Mouse (Mus musculus) spleen, postnatal 4 days (tissue): Measurements from ENCODE around the gene Ntm.

ENCODE experiments used
- DNase-seq, 2 experiments: peaks; one replicate each; pipeline ENCODE4 v3.0.0; 2022; ENCODE audit warnings: low spot score in 2 of 2

Gene Ntm

DNA sequence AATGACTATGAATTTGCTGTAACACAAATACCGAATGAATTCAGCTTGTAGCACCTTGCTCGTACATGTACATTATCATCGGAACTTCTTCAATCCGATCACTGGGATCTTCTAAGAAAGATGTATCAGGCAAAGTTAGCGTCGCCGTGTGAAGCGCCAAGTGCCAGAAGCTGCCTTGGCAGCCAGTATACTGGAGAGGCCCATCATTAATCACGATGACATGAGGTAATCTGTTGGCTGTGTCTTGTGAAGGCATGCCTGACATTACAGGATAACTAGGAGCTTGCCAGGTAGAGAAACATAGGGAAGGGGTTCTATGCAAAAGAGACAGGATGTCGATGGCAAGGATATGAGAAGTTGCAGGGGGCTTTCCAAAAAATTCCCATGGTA lies 376.6 kb downstream of the Ntm start:
- no peak for DNase-seq

DNA sequence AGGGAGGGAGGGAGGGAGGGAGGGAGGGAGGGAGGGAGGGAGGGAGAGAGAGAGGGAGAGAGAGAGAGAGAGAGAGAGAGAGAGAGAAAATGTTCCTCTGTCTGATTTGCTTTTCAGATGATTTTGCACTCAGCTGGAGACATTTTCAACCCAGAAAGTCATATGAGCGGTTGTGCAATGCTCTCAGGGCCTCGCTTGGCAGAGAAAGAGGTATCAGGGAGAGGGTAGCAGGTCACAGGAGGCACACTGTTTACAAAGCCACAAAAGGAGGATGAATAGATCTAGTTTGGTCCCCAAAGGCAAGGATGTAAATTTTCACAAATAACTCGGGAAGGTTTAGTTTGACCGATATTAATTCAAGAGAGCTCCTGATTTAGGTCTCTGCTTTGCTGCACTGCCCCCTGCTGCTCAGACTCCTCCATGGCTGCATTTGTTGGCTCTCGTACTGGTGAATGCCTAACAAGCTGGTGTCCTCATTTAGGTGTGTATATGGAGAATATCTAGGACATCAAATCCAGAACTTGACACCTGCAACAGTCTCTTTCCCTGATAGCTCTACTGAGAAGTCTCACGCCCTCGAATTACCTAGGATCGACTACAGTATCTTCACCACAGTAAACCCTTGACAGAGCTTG lies 377.1 kb downstream of the Ntm start:
- no peak for DNase-seq

DNA sequence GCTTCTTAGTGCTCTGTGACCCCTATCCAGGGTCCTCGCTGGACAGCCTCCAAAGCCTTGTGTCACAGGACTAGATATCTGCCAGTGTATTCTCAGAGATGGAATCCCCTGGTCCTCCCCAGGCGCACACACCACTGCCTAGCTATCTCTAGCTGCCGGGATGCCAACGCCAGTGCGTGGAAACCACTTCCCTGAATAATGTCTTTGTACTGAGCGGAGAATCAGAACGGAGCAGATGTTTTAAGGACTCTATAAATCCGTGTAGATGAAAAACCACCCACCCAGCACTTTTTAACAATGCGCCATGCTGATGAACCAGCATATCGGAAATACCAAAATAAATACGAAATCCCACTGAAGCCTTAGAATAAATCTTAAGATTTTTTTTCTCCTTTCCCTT lies 384.7 kb downstream of the Ntm start:
- no peak for DNase-seq

DNA sequence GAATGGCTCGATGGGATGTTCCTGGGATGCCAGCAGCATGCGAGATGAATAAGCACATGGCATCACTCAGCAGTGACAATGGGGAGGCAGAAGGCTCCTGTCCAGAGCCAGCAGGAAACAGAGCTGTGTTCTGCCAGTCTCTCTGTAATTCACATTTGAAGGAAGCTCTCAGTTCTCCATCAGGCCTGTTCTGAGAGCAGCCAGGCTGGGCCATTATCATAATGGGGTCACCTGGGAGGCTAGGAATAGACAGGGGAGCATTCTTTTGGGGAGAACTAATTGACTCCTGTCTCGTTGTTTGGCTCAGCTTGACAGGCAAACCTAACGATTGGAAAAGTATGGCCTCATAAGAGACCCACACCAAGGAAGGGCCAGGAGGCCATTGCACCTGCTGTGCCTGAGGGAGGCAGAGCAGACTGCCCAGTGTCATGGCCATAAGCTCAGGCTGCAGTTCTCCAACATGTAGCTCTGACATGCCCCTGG lies 386.8 kb downstream of the Ntm start:
- no peak for DNase-seq

DNA sequence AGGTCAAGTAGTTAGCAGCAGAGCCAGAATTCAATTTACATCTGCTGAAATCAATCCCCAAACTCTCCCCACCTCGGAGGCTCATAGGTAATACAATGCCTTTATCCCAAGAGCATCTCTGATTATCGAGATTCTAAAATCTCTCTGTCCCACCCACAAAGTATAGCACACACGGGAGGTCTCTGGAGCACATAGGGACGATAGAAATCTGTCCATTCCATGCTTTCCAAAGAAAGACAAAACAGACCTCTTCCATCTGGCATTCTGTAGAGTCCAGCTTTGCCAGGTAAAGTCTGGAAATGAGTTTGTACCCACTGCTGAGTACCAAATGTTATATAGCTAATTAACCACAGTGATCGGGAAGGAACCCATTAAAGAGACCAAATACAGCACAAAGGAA lies 388.4 kb downstream of the Ntm start:
- DNase-seq: no peak

DNA sequence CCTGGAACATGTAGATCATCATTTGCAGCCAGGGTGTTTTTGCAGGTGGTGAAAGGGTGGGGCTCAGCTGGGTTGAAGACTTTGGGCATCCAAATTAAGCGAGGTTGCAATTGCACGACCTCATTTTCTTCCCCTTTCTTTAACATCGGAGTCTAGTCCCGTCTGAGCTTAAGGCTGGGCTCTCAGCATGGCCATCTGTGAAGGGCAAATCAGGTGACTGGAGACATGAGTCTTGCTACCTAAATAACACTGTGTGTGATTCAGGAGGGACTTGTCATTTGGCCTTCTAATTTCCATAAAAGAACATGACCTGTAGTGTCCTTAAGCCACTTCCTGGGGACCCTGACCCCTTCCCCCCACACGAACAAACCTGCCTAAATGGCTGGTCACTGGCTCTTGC lies 394.4 kb downstream of the Ntm start:
- DNase-seq: no peak

DNA sequence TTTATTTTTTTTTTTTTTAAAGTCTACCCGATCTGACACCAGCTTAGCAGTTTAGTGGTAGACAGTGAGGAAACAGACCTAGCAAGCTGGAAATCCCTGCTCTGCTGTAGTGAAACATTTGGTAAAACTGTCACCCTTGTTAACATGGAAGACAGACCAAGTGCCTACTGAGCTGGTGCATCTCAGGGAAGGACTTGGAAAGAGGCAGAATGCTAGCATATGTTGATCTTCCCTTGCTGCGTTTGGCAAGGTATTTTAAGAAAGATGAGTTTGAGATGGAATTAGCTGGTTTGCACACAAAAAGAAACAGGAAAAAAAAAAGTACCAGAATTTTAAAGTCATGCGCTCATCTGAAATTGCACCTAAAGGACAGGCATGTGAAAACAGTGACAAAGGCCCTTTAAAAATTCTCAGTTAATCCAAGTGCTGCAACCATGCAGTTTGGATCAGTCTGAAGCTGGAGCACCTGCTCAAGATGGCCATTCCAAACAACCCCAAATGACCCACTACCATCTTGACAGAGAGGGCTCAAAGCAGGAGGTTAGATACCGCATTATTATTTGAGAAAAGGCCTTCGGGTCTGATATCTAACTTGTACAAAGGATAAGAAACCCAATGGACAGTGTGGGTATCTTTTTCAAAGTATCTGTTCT lies 400.4 kb downstream of the Ntm start:
- no peak for DNase-seq

DNA sequence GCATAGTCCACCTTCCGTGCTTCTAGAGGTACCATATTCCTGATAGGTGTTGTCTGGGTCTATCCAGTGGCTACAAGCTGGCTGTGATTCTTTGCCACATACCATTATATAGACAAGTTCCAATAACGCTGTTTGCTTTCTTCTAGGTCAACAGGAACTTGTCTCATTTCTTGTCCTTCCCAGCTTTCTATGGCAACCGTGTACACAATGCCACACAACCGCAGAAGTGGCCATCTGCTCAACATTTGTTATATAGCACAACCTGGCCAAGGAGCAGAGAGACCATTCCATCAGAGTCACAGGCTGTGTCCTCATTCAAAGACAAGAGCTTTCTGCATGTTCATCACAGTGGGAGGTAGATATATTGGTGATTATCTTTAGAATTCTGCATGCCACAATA lies 404.0 kb downstream of the Ntm start:
- no peak for DNase-seq

DNA sequence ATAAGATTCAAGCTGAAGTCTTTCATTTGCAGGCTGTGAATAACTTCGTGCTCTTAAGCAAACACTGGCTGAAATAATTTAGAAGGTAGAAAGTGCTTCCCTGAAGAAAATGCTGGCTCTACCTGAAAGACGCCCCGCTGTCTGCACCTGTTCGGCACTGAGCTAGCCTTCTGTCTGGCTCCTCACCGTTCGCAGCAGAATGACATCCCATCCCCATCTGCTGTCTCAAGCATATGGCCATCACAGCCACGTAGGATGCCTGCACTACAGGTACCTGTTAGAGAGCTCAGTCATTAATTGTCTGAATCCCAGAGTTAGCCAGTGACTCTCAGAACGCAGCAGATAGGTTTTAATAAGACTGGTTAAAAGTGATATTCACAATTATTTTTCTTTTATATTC lies 412.4 kb downstream of the Ntm start:
- DNase-seq: no peak

DNA sequence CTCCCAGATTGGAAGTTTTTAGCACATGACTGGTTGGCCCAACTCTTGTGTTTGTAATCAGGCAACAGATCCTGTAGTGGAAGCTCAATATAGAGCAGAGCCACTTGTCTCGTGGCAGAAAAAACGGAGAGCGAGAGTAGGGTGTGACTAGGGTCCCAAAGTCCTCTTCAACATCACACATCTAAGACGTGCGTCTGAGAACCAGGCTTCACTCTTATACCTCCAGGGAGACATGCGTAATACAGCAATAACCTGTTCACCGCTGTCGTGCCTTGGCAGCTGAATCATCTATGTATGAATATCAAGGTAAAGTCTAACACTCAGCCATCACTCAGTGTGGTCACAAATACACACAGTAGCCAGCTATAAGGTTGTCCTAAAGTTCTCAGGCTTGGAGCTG lies 412.8 kb downstream of the Ntm start:
- no peak for DNase-seq

DNA sequence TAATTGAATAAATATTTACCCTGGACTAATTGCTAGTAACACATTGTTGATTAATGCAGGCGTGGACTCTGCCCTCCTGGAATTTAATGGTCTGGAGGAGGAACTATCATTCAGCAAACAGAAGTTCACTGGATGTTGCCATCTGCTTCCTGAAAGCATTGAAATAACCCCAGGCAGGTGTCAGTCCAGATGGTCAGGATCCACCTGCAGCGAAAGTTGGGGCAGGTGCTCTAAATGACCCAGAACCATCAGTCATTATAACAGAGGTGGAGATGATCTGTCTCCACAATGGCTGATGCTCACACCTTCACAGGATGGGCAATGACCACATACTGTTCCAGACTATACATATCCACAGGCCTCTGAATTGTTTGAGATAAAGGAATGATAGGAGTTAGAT lies 426.5 kb downstream of the Ntm start:
- no peak for DNase-seq

DNA sequence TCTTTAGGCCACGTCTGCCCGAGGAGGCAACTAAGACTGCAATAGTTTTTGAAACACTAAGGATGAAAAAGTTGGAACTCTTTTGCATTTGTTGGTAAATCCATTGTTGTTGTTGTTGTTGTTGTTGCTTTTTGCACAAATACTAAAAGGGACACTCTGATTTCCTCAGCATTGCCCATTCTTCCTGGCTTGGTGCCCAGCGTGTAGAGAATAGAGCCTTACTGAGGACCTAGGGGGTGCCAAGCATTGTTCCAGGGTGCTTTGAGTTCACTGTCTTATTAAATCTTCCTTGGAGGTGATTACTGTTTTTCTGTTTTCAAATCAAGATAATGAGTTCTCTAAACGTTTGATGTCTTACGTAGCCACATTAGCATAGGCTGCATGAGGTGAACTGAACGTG lies 428.2 kb downstream of the Ntm start:
- DNase-seq: no peak

DNA sequence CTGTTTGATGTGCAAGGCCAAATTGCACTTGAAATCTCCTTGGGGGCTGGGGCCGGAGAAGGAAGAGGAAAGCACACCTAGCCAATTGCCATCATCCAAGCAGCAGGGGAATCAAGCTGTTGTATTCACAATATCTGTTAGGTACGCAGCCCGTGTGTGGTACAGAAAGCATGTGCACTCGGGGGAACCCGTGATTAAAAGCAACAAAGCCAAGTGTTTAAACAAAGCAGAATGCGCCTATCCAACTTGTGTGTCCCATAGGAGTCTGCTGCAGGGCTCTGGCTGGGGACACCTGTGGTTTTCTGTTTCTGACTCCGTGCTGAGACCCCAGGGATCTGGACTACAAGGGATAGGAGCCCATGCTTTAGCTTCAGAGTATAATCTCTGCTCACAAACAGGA lies 428.6 kb downstream of the Ntm start:
- no peak for DNase-seq

DNA sequence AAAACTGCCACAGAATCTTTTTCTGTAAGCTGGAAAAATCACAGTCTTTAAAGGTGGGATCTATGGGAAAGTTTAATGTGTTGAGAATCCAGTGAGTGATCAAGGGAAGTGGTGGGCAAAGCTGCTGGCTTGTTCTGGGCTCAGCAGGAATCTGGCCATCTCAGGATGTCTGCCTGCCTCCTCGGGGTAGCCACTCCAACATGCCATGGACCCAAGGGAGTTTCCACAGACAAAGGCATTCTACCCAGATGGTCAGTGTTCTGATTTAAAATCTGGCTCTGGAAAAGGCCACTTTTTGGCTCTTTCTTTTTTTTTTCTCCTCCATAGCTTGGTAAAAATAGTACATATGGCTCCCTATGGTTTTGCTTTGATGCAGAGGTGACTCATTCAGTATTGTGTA lies 429.4 kb downstream of the Ntm start:
- DNase-seq: no peak

DNA sequence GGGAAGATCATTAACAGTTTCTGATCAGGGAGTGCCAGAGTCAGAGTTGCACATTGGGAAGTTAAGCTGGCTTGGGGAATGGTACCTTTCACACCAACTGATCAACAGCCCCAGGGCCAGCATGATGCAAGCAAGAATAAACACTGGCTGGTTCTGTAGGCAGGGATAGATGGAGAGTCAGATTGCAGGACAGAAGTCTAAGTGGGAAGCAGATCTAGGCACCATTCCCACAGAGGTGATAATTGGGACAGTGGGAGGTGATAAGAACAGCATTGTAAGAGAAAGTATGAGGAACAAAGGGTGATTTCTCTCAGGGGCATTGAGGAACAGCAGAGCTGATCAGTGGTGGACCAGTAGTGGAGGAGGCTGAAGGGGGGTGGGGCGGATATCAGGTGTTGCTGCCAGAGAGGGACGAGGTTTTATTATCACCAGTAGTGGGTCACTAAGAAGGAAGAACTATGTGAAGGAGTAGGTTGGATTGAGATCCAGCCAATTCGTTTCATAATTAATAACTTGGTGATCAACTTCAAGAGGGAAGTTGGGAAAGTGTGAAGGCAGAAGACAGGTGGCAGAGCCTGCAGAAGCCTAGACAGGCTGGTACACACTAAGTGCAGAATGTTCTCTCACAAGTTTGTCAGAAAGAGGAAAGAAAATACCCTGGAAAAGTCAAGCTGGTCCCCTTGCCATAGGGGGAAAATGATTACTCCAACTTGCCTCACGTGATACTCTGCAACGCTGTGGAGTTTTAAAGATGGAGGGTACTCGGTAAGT lies 431.6 kb downstream of the Ntm start:
- DNase-seq: no peak

DNA sequence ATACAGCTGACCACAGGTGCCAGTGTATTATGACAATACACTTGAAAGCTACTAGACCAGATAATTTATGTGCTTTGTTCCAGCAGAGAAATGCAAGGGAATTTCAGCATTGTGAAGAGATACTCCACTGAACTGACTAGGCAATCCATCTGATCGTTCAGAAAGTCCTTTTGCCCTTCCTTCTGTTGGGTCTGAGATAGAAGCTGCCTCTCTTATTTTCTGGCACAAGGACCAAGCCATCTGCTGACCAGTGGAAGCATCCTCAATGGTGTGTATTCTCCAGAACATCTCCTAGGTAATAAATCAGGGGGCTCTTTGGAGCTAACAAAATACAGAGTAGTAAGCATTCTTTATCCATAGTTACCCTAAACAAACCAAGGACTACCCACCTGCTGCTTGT lies 438.8 kb downstream of the Ntm start:
- DNase-seq: no peak

DNA sequence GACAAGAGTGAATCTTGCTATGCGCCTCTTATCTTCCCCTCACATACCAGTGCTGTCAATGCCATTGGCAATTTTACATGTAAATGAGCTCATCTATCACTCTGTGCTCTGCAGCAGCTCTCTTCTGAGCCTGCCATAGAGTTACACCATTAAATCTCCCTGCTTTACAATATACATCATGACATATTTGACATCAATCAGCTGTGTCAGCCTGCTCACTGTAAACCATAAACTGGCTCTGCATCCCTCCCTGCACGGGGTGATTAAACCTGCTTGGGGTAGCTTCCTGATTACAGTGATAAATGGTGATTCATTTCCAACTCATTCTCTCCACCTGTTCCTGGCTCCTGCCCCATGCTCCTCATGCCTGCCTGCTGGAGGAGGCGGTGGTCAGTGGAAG lies 439.7 kb downstream of the Ntm start:
- DNase-seq: no peak

DNA sequence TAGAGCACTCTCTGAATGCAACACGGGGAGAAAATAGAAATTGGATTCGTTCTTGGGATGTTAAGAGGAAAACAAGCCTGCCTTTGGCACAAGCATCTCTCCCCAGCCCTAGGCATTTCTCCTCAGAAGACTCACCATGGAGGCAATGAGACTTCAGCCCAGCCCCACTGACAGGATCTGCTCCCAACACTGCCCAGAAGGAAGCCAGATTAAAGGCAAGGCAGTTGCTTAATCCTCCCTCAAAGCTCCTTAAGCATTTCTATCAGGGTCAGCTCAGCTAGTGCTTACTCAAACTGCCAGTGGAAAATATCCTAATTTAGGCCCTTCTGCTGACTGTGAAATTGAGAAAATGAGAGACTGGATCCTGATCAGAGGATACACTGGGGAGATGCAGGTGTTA lies 443.8 kb downstream of the Ntm start:
- DNase-seq: no peak

DNA sequence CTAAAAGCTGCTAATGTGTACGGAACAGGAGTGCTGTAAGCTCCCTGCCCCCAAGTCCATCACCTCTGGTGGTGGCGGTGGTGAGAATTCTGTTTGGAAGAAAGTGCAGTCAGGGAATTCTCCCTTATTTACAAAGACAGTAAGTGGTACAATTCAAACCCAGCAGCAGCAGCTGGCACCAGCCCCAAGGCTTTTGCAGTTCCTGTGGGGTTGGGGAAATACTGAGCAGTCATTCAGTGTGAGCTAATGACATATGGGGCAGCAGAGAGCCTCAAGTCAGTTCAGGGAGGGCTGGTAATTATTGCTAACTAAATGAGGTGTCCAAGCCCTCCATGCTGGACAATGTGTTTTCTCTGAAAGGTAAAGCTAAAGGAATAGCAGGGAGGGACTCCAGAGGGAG lies 446.3 kb downstream of the Ntm start:
- no peak for DNase-seq

DNA sequence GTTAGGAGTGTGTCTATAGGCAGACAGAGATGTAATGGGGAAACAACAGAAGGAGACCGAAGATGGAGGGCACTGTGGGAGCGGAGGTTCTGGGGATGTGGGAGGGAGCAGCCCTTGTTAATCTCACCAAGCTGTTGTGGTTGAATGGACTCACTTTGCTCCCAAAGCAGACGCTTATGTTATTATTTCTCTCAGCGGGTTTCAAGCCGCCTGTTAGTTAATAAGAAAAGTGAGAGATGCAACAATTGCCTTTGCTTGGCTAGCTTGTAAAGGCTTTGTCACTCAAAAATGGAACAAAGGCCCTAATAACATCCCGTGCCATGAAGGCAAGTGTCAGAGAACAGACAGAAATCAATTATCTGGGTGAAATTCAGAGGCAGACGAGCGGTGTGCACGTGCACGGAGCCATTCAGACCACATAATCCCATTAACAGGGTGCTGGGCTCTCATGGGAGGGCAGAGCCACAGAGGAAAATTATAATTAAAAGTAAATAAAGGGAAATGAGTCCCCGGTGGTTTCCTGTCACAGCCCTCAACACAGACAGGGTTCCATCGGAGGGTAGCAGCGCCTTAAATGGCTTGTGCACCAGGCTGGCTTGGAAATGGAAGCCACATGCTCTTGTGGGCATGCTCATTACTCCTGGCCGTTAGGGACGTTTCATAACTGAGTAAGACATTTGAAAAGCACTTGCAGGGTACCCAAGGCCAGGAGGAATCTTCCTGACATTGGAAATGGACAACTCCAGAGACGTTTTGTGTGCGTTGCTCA lies 448.2 kb downstream of the Ntm start:
- no peak for DNase-seq

DNA sequence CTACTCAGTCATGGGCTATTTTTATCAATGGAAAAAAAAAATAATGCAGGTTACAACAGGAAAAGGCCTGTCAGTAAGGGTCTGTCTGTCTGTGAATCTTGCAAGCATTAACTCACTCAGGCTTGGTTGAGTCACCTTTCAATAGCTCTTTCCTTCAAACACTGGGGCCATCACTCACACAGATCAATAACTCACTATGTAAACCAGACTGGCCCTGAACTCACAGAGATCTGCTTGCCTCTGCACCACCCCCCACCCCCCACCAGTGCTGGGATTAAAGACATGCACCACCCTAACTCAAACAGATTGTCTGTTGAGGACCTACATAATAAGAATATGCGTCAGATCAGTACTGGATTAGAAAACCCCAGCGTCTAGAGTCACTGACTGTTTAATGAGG lies 466.9 kb downstream of the Ntm start:
- DNase-seq: no peak

DNA sequence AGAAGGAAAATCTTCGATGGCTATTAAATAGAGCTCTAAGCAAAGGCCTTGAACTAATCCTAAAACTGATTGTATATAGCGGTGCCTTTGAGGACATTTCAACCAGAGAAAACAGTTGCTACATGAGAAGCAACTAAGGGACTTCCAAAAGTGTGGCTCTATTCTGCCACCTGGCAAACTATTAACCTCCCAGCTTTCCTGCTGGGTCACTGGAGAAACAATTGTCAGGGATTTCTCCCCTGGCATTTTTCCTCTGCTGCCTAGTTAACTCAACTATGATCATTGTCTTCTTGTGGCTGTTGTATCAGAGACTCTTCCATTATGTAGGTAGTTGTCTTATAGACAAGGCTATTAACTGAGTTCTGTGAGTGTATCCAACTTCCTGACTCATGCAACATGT lies 480.7 kb downstream of the Ntm start:
- no peak for DNase-seq
